Mouse (Mus musculus) T-helper 2 cell (primary cell): Measurements from ENCODE around the gene Fscn2.

ENCODE experiments used
- in situ Hi-C: fragments of 300-600 bp; cut with MboI, MseI; formaldehyde crosslinking; loops from one replicate; pipeline ENCODE4 v1.15.1; 2025; ENCODE audit warnings: high pct_unique_total_duplicates

The Fscn2 gene

GRCm38 (mm10) chr11:120361295-120361694 lies at the start of gene Fscn2:
Gene Fscn2 (plus strand): TSS chr11:120361534.
- in situ Hi-C loops, result no loop called here

- in situ Hi-C loops, result no loop called here
Observed at GRCm38 (mm10) chr11:120311561-120311960, 49.8 kb upstream of the Fscn2 start.

GRCm38 (mm10) chr11:120312069-120312468 lies 49.3 kb upstream of the Fscn2 start:
- in situ Hi-C loops, result no loop called here

GRCm38 (mm10) chr11:120313906-120314685 lies 47.2 kb upstream of the Fscn2 start:
- in situ Hi-C loops, result no loop called here

- in situ Hi-C loops, result no loop called here
Observed at GRCm38 (mm10) chr11:120314721-120315415, 46.5 kb upstream of the Fscn2 start.

- in situ Hi-C loops, result no loop called here
Observed at GRCm38 (mm10) chr11:120315416-120315761, 45.9 kb upstream of the Fscn2 start.

GRCm38 (mm10) chr11:120315832-120316689 lies 45.3 kb upstream of the Fscn2 start:
- in situ Hi-C loops, result no loop called here

GRCm38 (mm10) chr11:120316690-120317254 lies 44.6 kb upstream of the Fscn2 start:
- in situ Hi-C loops, result no loop called here

GRCm38 (mm10) chr11:120317456-120317855 lies 43.9 kb upstream of the Fscn2 start:
- in situ Hi-C loops, result no loop called here

GRCm38 (mm10) chr11:120319310-120319709 lies 42.0 kb upstream of the Fscn2 start:
- in situ Hi-C loops, result no loop called here

- in situ Hi-C loops, result no loop called here
Observed at GRCm38 (mm10) chr11:120320156-120320555, 41.2 kb upstream of the Fscn2 start.

- in situ Hi-C loops, result no loop called here
Observed at GRCm38 (mm10) chr11:120335431-120336021, 25.8 kb upstream of the Fscn2 start.

- in situ Hi-C loops, result no loop called here
Observed at GRCm38 (mm10) chr11:120337447-120337846, 23.9 kb upstream of the Fscn2 start.

- in situ Hi-C loops, result no loop called here
Observed at GRCm38 (mm10) chr11:120338786-120339185, 22.5 kb upstream of the Fscn2 start.

GRCm38 (mm10) chr11:120339978-120340513 lies 21.3 kb upstream of the Fscn2 start:
- in situ Hi-C loops, result no loop called here

- in situ Hi-C loops, result no loop called here
Observed at GRCm38 (mm10) chr11:120341661-120342060, 19.7 kb upstream of the Fscn2 start.

GRCm38 (mm10) chr11:120342656-120343160 lies 18.6 kb upstream of the Fscn2 start:
- in situ Hi-C loops, result no loop called here

GRCm38 (mm10) chr11:120343519-120344309 lies 17.6 kb upstream of the Fscn2 start:
- in situ Hi-C loops, result no loop called here

- in situ Hi-C loops, result no loop called here
Observed at GRCm38 (mm10) chr11:120344310-120344920, 16.9 kb upstream of the Fscn2 start.
